Mouse (Mus musculus): ENCODE measurements around the gene Mageh1. TPM values are rescaled to one million over a fixed set of nuclear protein-coding genes. Genes with fewer than 3 reads are reported as not detected.
"Not testable (repeated sequence)": the region's sequence is repeated elsewhere in the genome, so short reads cannot be mapped to it uniquely, and the experiment has no call there.

Mageh1 gene
- total and polyA plus RNA-seq, 2 experiments from 2014 or later = 79.8 to 115 TPM

GRCm38 (mm10) chrX:153007021-153007684, 30.2 kb downstream of the Mageh1 start:
- Histone ChIP-seq H3K4me3 (ENCODE audit: low read length) (peak overlapping the region; percentile 54), H3K36me3 (ENCODE audit: insufficient read depth, low read length) (no peaks in the 10 kb centered on the region), H3K4me1 (ENCODE audit: insufficient read depth, low read length) (no peaks in the 10 kb centered on the region), H3K27ac (peak overlapping the region; percentile 81), H3K4me2 (ENCODE audit: low read depth, low read length) (peak overlapping the region; percentile 63), H3K27me3 (ENCODE audit: insufficient read depth, low read length) (no peaks in the 10 kb centered on the region), H3K9ac (replicated peaks; ENCODE audit: low read length) (peak overlapping the region; percentile 56), H3K9me3 (ENCODE audit: low read length) (no peaks in the 10 kb centered on the region)
- ATAC-seq = peak; percentile 91
- 35% methylated on average over 50 of the region's 58 CpGs for WGBS
- DNase-seq (ENCODE audit: low spot score) = peak; percentile 72
- no peak for TF ChIP-seq CTCF (IDR thresholded peaks at IDR 0.05; ENCODE audit: low read depth)

- Histone ChIP-seq H3K27ac (peak within 1 kb of the TSS; percentile 81), H3K4me2 (ENCODE audit: low read depth, low read length) (peak within 1 kb of the TSS; percentile 63), H3K4me1 (ENCODE audit: insufficient read depth, low read length) (no peaks in the 10 kb centered on the region), H3K9me3 (ENCODE audit: low read length) (no peaks in the 10 kb centered on the region), H3K9ac (replicated peaks; ENCODE audit: low read length) (peak within 1 kb of the TSS; percentile 56), H3K4me3 (ENCODE audit: low read length) (peak within 1 kb of the TSS; percentile 54), H3K27me3 (ENCODE audit: insufficient read depth, low read length) (no peaks in the 10 kb centered on the region), H3K36me3 (ENCODE audit: insufficient read depth, low read length) (no peaks in the 10 kb centered on the region)
- TF ChIP-seq CTCF (IDR thresholded peaks at IDR 0.05; ENCODE audit: low read depth) = peak; percentile 43
- WGBS = 19% methylated on average over 23 of the region's 23 CpGs
- peak; percentile 76 for ATAC-seq
- DNase-seq (ENCODE audit: low spot score) = peak; percentile 55
Observed at GRCm38 (mm10) chrX:153006387-153006841, 31.0 kb downstream of the Mageh1 start, which contains the start of gene Usp51. Gene Usp51 (plus strand): TSS chrX:153006469.

- H3K36me3 ChIP-seq (ENCODE audit: insufficient read depth, low read length) = not testable (repeated sequence)
Observed at GRCm38 (mm10) chrX:152996105-152996504, 41.3 kb downstream of the Mageh1 start.

GRCm38 (mm10) chrX:152989852-152990251, 47.5 kb downstream of the Mageh1 start:
- H3K9me3 ChIP-seq (ENCODE audit: low read length); H3K4me1 ChIP-seq (ENCODE audit: insufficient read depth, low read length); H3K4me2 ChIP-seq (ENCODE audit: low read depth, low read length); H3K4me3 ChIP-seq (ENCODE audit: low read length); DNase-seq (ENCODE audit: low spot score); H3K36me3 ChIP-seq (ENCODE audit: insufficient read depth, low read length); H3K9ac ChIP-seq (replicated peaks; ENCODE audit: low read length); H3K27me3 ChIP-seq (ENCODE audit: insufficient read depth, low read length); ATAC-seq; H3K27ac ChIP-seq: not testable (repeated sequence)

More at GRCm38 (mm10) chrX:152996105-152996504, 41.3 kb downstream of the Mageh1 start:
- not testable (repeated sequence) for H3K4me2 ChIP-seq (ENCODE audit: low read depth, low read length); DNase-seq (ENCODE audit: low spot score); H3K4me3 ChIP-seq (ENCODE audit: low read length); H3K4me1 ChIP-seq (ENCODE audit: insufficient read depth, low read length); H3K9me3 ChIP-seq (ENCODE audit: low read length); H3K27ac ChIP-seq; H3K27me3 ChIP-seq (ENCODE audit: insufficient read depth, low read length); ATAC-seq; H3K9ac ChIP-seq (replicated peaks; ENCODE audit: low read length)
- no CpG with 5 or more reads among the region's 3 CpGs for WGBS

Other genes with a start within 250 kb of the Mageh1 start
- gene Usp51, start 31.1 kb downstream of the Mageh1 start, total RNA-seq (2014; rRNA removed) = 3.2 and 3.7 TPM in 2 replicates
- gene Usp51, start 31.1 kb downstream of the Mageh1 start, polyA plus RNA-seq (2015; fragmentation: Nextera tagmentation; extraction: Ambion mirVana) = 2.8 and 3.1 TPM in 2 replicates
- 0.58 and 0.97 TPM in 2 replicates for gene Foxr2, start 81.2 kb upstream of the Mageh1 start, total RNA-seq (2014; rRNA removed)
- 0.84 TPM in 2 replicates for gene Foxr2, start 81.2 kb upstream of the Mageh1 start, polyA plus RNA-seq (2015; fragmentation: Nextera tagmentation; extraction: Ambion mirVana)
- gene Rragb, start 102.4 kb upstream of the Mageh1 start, total RNA-seq (2014; rRNA removed) = 57.5 and 62.8 TPM in 2 replicates
- 13.2 and 13.7 TPM in 2 replicates for gene Rragb, start 102.4 kb upstream of the Mageh1 start, polyA plus RNA-seq (2015; fragmentation: Nextera tagmentation; extraction: Ambion mirVana)
- 13.6 and 14.0 TPM in 2 replicates for gene Klf8, start 199.9 kb upstream of the Mageh1 start, total RNA-seq (2014; rRNA removed)
- gene Klf8, start 199.9 kb upstream of the Mageh1 start, polyA plus RNA-seq (2015; fragmentation: Nextera tagmentation; extraction: Ambion mirVana) = 3.4 and 4.4 TPM in 2 replicates